Mouse (Mus musculus): ENCODE data around the gene Plpp7. TPM values are rescaled to one million over a fixed set of nuclear protein-coding genes. Genes with fewer than 3 reads are reported as not detected.

Plpp7 gene
- not detected for polyA plus RNA-seq (2017; shearing (Covaris generic))

GRCm38 (mm10) chr2:32095351-32096121 lies at the start of gene Plpp7:
Plpp7 (plus strand) TSS chr2:32095528.

GRCm38 (mm10) chr2:32084111-32084871 lies 11.0 kb upstream of the Plpp7 start, which contains the start of gene Fam78a:
Fam78a (minus strand) TSS chr2:32084857.

GRCm38 (mm10) chr2:32150924-32151659 lies 55.8 kb downstream of the Plpp7 start, which contains the start of gene Prrc2b:
Prrc2b (plus strand) TSS chr2:32151082.

Other genes with a start within 250 kb of the Plpp7 start
- 0.21 TPM for gene Fibcd1, start 249.5 kb upstream of the Plpp7 start, polyA plus RNA-seq (2017; shearing (Covaris generic))
- gene Lamc3, start 208.2 kb upstream of the Plpp7 start, polyA plus RNA-seq (2017; shearing (Covaris generic)) = not detected
- gene Aif1l, start 145.4 kb upstream of the Plpp7 start, polyA plus RNA-seq (2017; shearing (Covaris generic)) = not detected
- 123 TPM for gene Nup214, start 121.1 kb upstream of the Plpp7 start, polyA plus RNA-seq (2017; shearing (Covaris generic))
- 28.8 TPM for gene Fam78a, start 10.7 kb upstream of the Plpp7 start, polyA plus RNA-seq (2017; shearing (Covaris generic))
- 12.7 TPM for gene Prrc2b, start 55.6 kb downstream of the Plpp7 start, polyA plus RNA-seq (2017; shearing (Covaris generic))
- 10.4 TPM for gene Pomt1, start 141.1 kb downstream of the Plpp7 start, polyA plus RNA-seq (2017; shearing (Covaris generic))
- 70.0 TPM for gene Uck1, start 164.6 kb downstream of the Plpp7 start, polyA plus RNA-seq (2017; shearing (Covaris generic))
- gene Golga2, start 191.9 kb downstream of the Plpp7 start, polyA plus RNA-seq (2017; shearing (Covaris generic)) = 47.4 TPM
- gene Swi5, start 192.5 kb downstream of the Plpp7 start, polyA plus RNA-seq (2017; shearing (Covaris generic)) = 302 TPM